Mouse (Mus musculus) left cerebral cortex, adult 2 months (tissue): ENCODE results near the gene Ctnnd2. TPM values are rescaled to one million over a fixed set of nuclear protein-coding genes. Genes with fewer than 3 reads are reported as not detected.

Source experiments
- DNase-seq, 2 experiments: peaks; one replicate each; pipeline ENCODE4 v3.0.0; 2021 to 2022; ENCODE audit warnings: low spot score in 2 of 2, mixed read lengths in 1 of 2; ENCODE audit errors: extremely low spot score in 1 of 2
- H3K27ac ChIP-seq: fragments of 200-600 bp; 2 replicates; pipeline ENCODE4 v1.8.1; 2022
- H3K4me3 ChIP-seq: fragments of 200-600 bp; 2 replicates; pipeline ENCODE4 v1.8.1; 2022
- CTCF ChIP-seq: fragments of 200-600 bp; IDR thresholded peaks from 2 replicates; pipeline ENCODE4 v1.8.1; 2022; ENCODE audit warnings: antibody characterized with exemption, mild to moderate bottlenecking, moderate library complexity
- intact Hi-C: fragments of 180-260 bp; cut with DNase I; formaldehyde crosslinking; loops from one replicate; pipeline ENCODE4 v1.15.1; 2025
- total RNA-seq, 2 experiments: library from RNA; stranded (reverse); gene quantifications; 2 replicates each; pipeline ENCODE4 v1.2.3; 2021

Ctnnd2 gene
- total RNA-seq, 2 experiments from 2014 or later, result 274 to 276 TPM

DNA sequence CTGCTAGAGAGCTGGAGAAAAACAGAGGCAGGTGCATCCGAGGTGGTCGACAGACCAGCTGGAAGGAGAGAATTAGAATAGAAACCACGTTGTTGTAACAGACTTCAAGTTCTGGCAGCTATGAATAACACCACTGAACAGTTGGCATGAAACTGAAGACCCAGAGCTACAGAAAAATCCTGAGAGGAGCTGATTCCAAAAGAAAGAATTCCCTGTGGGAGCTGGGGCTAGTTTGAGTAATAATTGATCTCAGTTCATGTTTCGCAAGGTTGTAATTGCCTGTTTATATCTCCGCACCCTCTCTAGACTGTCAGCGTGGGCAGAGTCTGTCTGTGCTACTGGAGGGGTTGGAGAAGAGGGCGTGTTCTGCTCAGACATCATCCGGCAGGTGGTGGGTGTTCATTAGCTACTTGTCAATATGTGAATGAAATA, 98.8 kb downstream of the Ctnnd2 start:
- no peak overlapping the region for H3K4me3 ChIP-seq
- peak overlapping the region; percentile 45; the same call in 1 of the 2 replicates for H3K27ac ChIP-seq
- TF ChIP-seq CTCF, result no peak
- intact Hi-C loops, result no loop called here
- DNase-seq, result no peak

DNA sequence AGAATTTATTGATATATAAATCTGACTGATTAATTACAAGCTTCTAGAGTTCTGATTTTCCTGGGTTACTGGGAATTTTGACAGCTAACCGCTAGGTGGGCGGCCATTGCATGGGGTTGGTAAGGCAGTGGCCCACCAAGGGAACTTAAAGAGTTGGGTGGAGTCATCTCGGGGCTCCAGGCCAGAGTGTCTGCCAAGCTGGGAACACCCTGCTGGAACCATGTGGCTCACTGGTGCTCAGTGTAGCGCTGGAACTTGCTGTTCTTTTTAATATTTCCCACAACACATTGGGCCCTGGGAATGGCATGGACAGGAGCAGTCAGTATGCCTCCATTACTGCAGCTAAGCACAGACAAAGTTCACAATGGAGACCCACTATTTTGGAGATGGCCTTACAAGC, 99.9 kb downstream of the Ctnnd2 start:
- no peak for TF ChIP-seq CTCF
- intact Hi-C loops, result no loop called here
- Histone ChIP-seq H3K4me3 (no peak overlapping the region), H3K27ac (no peak overlapping the region)
- DNase-seq, result no peak

DNA sequence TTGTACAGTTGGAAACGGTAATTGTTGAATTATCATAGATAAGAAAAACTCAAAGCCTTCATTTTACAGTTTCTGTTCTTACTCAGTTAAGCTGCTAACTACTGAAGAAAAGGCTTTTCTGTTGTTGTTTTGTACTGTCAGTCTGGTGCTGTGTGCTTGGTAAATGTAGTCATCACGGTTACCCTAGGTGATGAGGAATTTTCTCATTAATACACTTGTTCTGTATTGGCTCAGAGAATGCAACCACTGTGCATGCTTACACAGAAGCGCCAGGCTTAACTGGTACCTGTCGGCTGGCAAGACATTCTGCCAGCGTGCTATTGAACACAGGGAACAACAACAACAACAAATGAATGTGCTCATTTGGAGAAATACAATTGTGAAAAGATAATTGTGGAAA, 103.3 kb downstream of the Ctnnd2 start:
- Histone ChIP-seq H3K4me3 (no peak overlapping the region), H3K27ac (no peak overlapping the region)
- intact Hi-C loops, result loop anchor here (5.0 kb wide), 1 partner anchor 103 kb away; the partner anchor contains the start of gene Ctnnd2
- no peak for TF ChIP-seq CTCF
- DNase-seq, result no peak

DNA sequence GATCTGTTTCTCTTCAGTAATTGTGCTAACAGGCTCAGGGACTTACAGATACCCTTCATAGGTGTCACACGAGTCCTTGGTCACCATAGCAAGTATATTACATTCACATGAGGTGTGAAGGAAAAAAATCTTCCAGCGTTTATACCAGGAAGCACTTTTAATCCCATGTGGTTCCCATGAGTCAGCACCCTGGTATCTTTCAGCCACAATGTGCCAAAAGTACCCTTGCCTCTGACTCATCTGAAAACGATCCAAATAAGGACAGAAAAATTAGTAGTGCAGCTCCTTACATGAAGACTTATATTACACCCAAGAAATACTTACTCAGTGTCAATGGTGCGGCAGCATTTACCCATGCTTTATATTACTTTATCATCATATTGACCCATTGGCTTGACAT, 104.3 kb downstream of the Ctnnd2 start:
- intact Hi-C loops, result loop anchor here (5.0 kb wide), 1 partner anchor 104 kb away; the partner anchor contains the start of gene Ctnnd2
- DNase-seq, result no peak

DNA sequence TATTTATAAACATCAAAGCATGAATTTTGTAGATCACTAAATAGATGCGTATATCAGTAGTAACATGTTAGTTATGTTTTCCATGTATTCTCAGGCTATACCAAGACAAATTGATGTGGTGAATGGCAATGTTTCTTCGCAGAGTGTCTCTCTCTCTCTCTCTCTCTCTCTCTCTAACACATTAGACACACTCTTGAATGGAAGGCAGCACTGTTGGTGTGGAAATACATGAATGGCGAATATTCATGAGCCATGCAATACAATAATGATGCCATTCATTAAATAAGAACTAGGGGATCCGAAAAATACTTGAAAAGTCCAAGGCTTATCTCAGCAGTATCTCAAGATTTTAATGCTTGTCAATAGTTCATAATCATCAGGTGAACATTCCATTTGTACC, 106.2 kb downstream of the Ctnnd2 start:
- intact Hi-C loops, result loop anchor here (5.0 kb wide), 1 partner anchor 106 kb away; the partner anchor contains the start of gene Ctnnd2
- no peak overlapping the region for H3K27ac ChIP-seq
- H3K4me3 ChIP-seq, result no peak overlapping the region
- no peak for DNase-seq
- TF ChIP-seq CTCF, result no peak

More for the DNA sequence above, 104.3 kb downstream of the Ctnnd2 start:
- H3K4me3 ChIP-seq, result no peak overlapping the region
- no peak overlapping the region for H3K27ac ChIP-seq
- TF ChIP-seq CTCF, result no peak

DNA sequence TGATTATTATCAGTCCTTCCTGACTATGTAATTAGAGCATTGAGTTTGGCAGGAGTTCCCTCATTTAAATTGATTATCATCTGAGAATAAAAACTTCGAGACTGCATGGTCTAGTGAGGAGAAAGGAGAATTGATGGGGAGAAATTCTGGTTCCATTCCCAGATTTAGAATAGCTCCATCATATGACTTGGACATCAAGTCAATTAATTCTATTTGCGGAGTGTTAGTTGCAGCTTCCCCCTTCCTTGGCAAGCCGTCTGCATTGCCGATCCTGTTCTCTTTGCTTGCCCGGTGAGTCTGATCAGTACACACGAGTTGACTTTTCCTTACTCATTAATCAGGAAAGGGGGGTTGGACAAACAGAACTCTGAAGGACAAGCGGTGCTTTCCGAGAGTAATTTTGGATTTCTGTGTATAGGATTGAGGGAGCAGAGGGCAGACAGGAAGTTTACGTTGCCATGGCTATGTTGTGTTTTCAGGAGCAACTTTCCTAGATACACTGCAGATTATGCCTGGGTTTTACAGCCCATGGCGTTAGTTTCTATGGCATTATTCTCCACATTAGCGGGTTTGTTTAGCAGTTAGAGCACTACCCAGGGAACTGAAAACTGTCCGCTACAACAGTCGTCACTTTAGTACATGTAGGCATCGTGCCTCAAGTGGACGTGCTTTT, 113.3 kb downstream of the Ctnnd2 start:
- TF ChIP-seq CTCF, result no peak
- H3K27ac ChIP-seq, result no peak overlapping the region; the same call in 1 of the 2 replicates
- peak overlapping the region; percentile 29; the same call in 1 of the 2 replicates for H3K4me3 ChIP-seq
- peak in 1 of 2 experiments; percentile 23 for DNase-seq
- intact Hi-C loops, result no loop called here

DNA sequence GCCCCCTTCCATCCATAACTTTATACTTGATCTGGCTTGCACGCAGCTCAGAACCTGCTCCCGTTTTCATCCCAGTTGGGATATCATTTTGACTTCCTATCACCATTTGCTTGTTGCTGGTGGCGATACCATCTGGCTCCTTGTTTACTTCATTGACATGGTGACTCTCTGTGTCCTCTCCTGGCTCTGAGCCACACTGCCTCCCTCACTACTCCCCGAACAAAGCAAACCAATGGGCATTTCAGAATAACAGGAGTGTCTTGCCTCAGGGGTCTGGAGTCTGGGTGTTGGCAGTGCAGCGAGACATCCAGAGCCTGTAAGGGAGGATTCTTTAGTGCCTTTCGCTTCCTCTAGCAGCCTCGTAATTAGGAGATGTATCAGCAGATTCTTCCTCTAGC, 113.9 kb downstream of the Ctnnd2 start:
- H3K27ac ChIP-seq, result no peak overlapping the region; the same call in 1 of the 2 replicates
- intact Hi-C loops, result no loop called here
- TF ChIP-seq CTCF, result no peak
- DNase-seq, result no peak
- peak overlapping the region; percentile 29; the same call in 1 of the 2 replicates for H3K4me3 ChIP-seq

DNA sequence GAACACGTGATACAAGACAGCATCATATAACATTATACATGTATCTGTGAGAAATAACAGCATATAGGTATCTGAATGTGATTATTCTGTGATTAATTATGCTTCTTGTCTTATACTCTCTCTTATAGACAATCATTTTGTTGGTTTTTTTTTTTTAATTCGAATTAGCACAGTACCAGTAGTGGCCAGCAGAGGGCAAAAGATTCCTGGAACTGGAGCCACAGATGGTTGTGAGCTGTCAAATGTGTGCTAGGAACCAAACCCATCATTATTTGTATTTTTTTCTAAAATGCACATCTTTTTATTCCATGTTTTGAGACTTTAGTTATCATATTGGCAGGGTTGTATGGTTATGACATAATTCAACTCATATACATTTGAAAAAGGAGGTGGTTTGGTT, 130.4 kb downstream of the Ctnnd2 start:
- DNase-seq, result no peak
- intact Hi-C loops, result no loop called here
- H3K27ac ChIP-seq, result no peak overlapping the region
- TF ChIP-seq CTCF, result peak; percentile 62
- H3K4me3 ChIP-seq, result no peak overlapping the region

DNA sequence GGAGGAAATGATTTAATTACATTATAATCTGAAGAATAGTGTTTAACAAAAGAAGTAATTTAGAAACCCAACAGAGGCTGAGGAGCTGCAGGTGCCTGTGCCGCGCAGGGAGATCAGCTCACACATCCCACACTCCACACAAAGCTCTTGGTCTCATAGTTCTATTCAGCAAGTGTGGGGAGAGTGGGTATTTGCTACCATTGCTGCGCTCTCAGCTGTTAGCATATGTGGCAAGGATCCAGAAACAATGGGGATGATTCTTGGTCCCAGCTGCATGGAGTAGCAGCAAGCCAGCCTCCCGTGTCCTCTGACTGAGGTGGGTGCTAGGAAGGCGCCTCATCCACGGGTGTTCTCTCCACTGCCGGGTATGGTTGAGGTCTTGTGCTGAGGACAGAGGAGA, 134.0 kb downstream of the Ctnnd2 start:
- no peak for TF ChIP-seq CTCF
- intact Hi-C loops, result loop anchor here (5.0 kb wide), 1 partner anchor 134 kb away; the partner anchor contains the start of gene Ctnnd2
- no peak overlapping the region for H3K4me3 ChIP-seq
- H3K27ac ChIP-seq, result no peak overlapping the region
- peak in 1 of 2 experiments; percentile 18 for DNase-seq

DNA sequence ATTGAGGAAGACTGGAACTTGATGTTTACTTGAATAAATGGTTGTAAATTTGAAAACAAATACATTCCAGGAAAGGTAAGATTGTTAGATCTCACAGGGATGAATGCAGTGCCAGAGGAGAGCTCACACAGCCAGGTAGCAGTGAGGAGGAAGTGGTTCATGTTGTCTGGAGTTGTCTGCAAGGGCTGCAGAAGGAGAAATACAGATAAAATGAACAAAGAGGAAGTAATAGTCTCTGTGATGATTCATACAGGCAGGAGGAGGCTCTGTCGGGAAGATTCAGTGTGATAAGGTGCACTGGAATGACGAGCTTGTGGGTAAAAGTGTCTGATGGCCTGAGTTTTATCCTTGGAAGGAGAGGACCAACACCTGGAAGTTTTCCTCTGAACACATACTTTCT, 150.2 kb downstream of the Ctnnd2 start:
- no peak for DNase-seq
- TF ChIP-seq CTCF, result no peak
- intact Hi-C loops, result no loop called here
- no peak overlapping the region for H3K27ac ChIP-seq
- no peak overlapping the region for H3K4me3 ChIP-seq

DNA sequence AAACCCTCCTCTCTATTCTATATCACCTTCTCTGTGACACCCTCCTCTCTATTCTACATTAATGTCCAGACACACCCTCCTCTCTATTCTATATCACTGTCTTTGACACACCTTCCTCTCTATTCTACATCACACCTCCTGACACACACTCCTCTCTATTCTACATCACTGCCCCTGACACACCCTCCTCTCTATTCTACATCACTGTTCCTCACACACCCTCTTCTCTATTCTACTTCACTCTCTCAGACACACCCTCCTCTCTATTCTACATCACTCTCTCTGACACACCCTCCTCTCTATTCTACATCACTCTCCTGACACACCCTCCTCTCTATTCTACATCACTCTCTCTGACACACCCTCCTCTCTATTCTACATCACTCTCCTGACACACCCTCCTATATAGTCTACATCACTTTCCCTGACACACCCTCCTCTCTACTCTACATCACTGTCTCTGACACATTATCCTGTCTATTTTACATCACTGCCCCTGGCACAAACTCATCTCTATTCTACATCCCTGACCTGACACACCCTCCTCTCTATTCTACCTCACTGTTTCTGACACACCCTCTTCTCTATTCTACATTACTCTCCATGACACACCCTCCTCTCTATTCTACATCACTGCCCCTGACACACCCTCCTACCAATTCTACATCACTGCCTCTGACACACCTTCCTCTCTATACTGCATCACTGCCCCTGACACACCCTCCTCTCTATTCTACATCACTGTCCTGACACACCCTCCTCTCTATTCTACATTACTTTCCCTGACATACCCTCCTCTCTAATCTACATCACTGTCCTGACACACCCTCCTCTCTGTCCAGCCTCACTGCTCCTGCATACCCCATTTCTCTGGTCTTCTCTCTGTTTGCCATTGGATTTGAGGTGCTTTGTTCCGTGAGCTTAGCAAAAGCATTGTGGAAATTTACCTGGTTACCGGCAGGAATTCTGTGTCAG, 161.2 kb downstream of the Ctnnd2 start:
- intact Hi-C loops, result no loop called here
- no peak for TF ChIP-seq CTCF
- Histone ChIP-seq H3K27ac (no peak overlapping the region), H3K4me3 (no peak overlapping the region)
- no peak for DNase-seq

DNA sequence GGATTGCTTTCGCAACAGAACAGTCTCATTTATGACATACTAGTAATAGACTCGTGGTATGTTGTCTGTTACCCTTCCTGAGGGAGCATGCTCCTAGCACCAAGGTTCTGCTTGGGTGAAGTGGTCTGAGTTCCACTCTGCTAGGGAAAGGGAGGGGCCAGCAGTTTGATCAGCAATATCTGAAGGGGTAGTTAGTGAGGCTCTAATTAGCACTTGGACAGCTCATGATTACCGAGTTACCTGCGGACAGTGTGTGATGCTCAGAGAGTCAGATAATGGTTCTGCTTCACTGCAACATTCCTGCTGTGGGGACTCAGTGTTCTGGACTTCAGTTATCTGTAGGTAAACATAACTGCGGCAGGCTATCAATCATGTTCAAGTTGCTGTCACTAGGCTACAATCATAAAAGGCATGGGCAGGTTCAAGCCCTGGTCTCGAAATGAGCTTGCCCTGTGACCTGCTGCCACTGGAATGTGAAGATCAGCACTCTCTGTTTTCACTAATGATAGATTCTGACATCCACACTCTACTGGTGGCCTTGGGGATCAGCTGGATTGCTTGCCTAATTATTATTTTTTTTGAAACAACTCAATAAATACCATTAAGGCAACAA, 166.3 kb downstream of the Ctnnd2 start:
- intact Hi-C loops, result no loop called here
- TF ChIP-seq CTCF, result no peak
- no peak for DNase-seq

More for the DNA sequence above, 166.3 kb downstream of the Ctnnd2 start:
- H3K4me3 ChIP-seq, result no peak overlapping the region
- H3K27ac ChIP-seq, result no peak overlapping the region
